Mouse (Mus musculus) intestine, embryonic 16.5 days (tissue): Measurements from ENCODE around the gene Gng3. TPM values are rescaled to one million over a fixed set of nuclear protein-coding genes. Genes with fewer than 3 reads are reported as not detected.
"Not testable (repeated sequence)": the region's sequence is repeated elsewhere in the genome, so short reads cannot be mapped to it uniquely, and the experiment has no call there.

Source experiments
- ATAC-seq: fragments of 200-750 bp; cut with Nextera tagmentation; 2 replicates; pipeline ENCODE4 v1.8.0; 2017; ENCODE audit warnings: moderate TSS enrichment, moderate library complexity
- H3K27ac ChIP-seq: fragments of 300-500 bp; sonication (generic); 2 replicates; pipeline ENCODE4 v1.5.1; 2014; ENCODE audit warnings: mild to moderate bottlenecking, low read length
- H3K27me3 ChIP-seq: fragments of 300-500 bp; sonication (generic); replicated peaks from 2 replicates; pipeline ENCODE4 v1.6.1; 2014; ENCODE audit warnings: low read length, control low read depth, mixed read lengths; ENCODE audit not compliant: control insufficient read depth, insufficient read depth
- H3K36me3 ChIP-seq: fragments of 300-500 bp; sonication (generic); 2 replicates; pipeline ENCODE4 v1.6.1; 2014; ENCODE audit warnings: low read length, control low read depth; ENCODE audit not compliant: control insufficient read depth, insufficient read depth
- H3K4me1 ChIP-seq: fragments of 300-500 bp; sonication (generic); 2 replicates; pipeline ENCODE4 v1.6.1; 2014; ENCODE audit warnings: low read length, control low read depth, mixed read lengths; ENCODE audit not compliant: control insufficient read depth, insufficient read depth
- H3K4me2 ChIP-seq: fragments of 300-500 bp; sonication (generic); 2 replicates; pipeline ENCODE4 v1.6.1; 2014; ENCODE audit warnings: low read depth, low read length, control low read depth
- H3K4me3 ChIP-seq: fragments of 300-500 bp; sonication (generic); 2 replicates; pipeline ENCODE4 v1.5.1; 2014; ENCODE audit warnings: mild to moderate bottlenecking, low read length
- H3K9ac ChIP-seq: fragments of 300-500 bp; sonication (generic); 2 replicates; pipeline ENCODE4 v1.6.1; 2014; ENCODE audit warnings: low read depth, low read length
- H3K9me3 ChIP-seq: fragments of 300-500 bp; sonication (generic); 2 replicates; pipeline ENCODE4 v1.6.1; 2016; ENCODE audit warnings: low read length, control low read depth; ENCODE audit not compliant: control insufficient read depth
- WGBS: fragments of 180-500 bp; shearing (Covaris S2); extraction: QIAGEN DNeasy Blood & Tissue Kit; methylation state at CpG from one replicate; pipeline ENCODE4 v1.1.7; 2014; 5-methylcytosine and 5-hydroxymethylcytosine counted together
- polyA plus RNA-seq: library from polyadenylated mRNA; unstranded; fragments of >200 nt; fragmentation: Nextera tagmentation; extraction: Ambion mirVana; gene quantifications from 2 replicates; pipeline ENCODE4 v1.2.1, GENCODE M21; 2015

The Gng3 gene
- polyA plus RNA-seq, 1 experiment from 2014 or later = 14.3 TPM

GRCm38 (mm10) chr19:8871267-8872186 is 32.5 kb upstream of the Gng3 start, which contains the start of gene Ubxn1:
TSS of gene Ubxn1 (plus strand) at chr19:8871496.
- no peaks in the 10 kb centered on the region for H3K27me3 ChIP-seq
- H3K4me2 ChIP-seq = peak within 1 kb of the TSS; percentile 82
- peaks cover 7% of the 10 kb centered on the region for H3K36me3 ChIP-seq
- peak within 1 kb of the TSS; percentile 98 for H3K9ac ChIP-seq
- ATAC-seq = peak; percentile 97
- H3K4me3 ChIP-seq = peak within 1 kb of the TSS; percentile 98
- under 1% methylated on average over 58 of the region's 59 CpGs for WGBS
- peak within 1 kb of the TSS; percentile 89 for H3K27ac ChIP-seq
- H3K9me3 ChIP-seq = no peaks in the 10 kb centered on the region
- peaks cover 10% of the 10 kb centered on the region for H3K4me1 ChIP-seq

GRCm38 (mm10) chr19:8870838-8871237 is 31.8 kb upstream of the Gng3 start:
- Histone ChIP-seq H3K9ac (peak overlapping the region; percentile 98), H3K4me2 (peak overlapping the region; percentile 59), H3K27me3 (no peaks in the 10 kb centered on the region), H3K4me3 (peak overlapping the region; percentile 98), H3K9me3 (no peaks in the 10 kb centered on the region), H3K36me3 (peaks cover 7% of the 10 kb centered on the region), H3K4me1 (peaks cover 10% of the 10 kb centered on the region), H3K27ac (peak overlapping the region; percentile 75)
- WGBS = 40% methylated on average over 9 of the region's 9 CpGs
- ATAC-seq = peak; percentile 42

- H3K27me3 ChIP-seq, H3K36me3 ChIP-seq, H3K9me3 ChIP-seq, H3K4me3 ChIP-seq, H3K9ac ChIP-seq, H3K27ac ChIP-seq, ATAC-seq: not testable (repeated sequence)
- H3K4me2 ChIP-seq = peak overlapping the region; percentile 59; the same call in 1 of the 2 replicates
- 70% methylated on average over 3 of the region's 3 CpGs for WGBS
- peaks cover 10% of the 10 kb centered on the region for H3K4me1 ChIP-seq
These were observed 31.4 kb upstream of the Gng3 start for GRCm38 (mm10) chr19:8870381-8870780.

- Histone ChIP-seq H3K27ac (no peak overlapping the region), H3K9me3 (no peaks in the 10 kb centered on the region), H3K4me2 (no peak overlapping the region), H3K36me3 (no peaks in the 10 kb centered on the region), H3K27me3 (no peaks in the 10 kb centered on the region), H3K4me3 (no peak overlapping the region), H3K9ac (no peak overlapping the region), H3K4me1 (no peaks in the 10 kb centered on the region)
- 89% methylated on average over 6 of the region's 6 CpGs for whole genome bisulfite sequencing
- ATAC-seq = no peak
These were observed 25.3 kb upstream of the Gng3 start for GRCm38 (mm10) chr19:8864265-8864664.

GRCm38 (mm10) chr19:8859018-8859417 is 20.0 kb upstream of the Gng3 start:
- ATAC-seq = no peak
- H3K36me3 ChIP-seq = no peaks in the 10 kb centered on the region
- no peaks in the 10 kb centered on the region for H3K9me3 ChIP-seq
- H3K27ac ChIP-seq = no peak overlapping the region
- no peak overlapping the region for H3K4me2 ChIP-seq
- 19% methylated on average over 1 of the region's 1 CpGs for WGBS
- H3K4me3 ChIP-seq = no peak overlapping the region
- no peak overlapping the region for H3K9ac ChIP-seq
- H3K27me3 ChIP-seq = no peaks in the 10 kb centered on the region
- no peaks in the 10 kb centered on the region for H3K4me1 ChIP-seq

- H3K27me3 ChIP-seq = no peaks in the 10 kb centered on the region
- no peaks in the 10 kb centered on the region for H3K9me3 ChIP-seq
- no peak overlapping the region for H3K9ac ChIP-seq
- H3K4me3 ChIP-seq = no peak overlapping the region
- no peaks in the 10 kb centered on the region for H3K36me3 ChIP-seq
- no peak overlapping the region for H3K4me2 ChIP-seq
- no peak for ATAC-seq
- H3K4me1 ChIP-seq = no peaks in the 10 kb centered on the region
- WGBS = 40% methylated on average over 4 of the region's 4 CpGs
- no peak overlapping the region for H3K27ac ChIP-seq
These were observed 18.7 kb upstream of the Gng3 start for GRCm38 (mm10) chr19:8857689-8858088.

GRCm38 (mm10) chr19:8853117-8853516 is 14.1 kb upstream of the Gng3 start:
- WGBS = 88% methylated on average over 3 of the region's 3 CpGs
- ATAC-seq = no peak
- no peak overlapping the region for H3K27ac ChIP-seq

GRCm38 (mm10) chr19:8852236-8852928 is 13.4 kb upstream of the Gng3 start:
- Histone ChIP-seq H3K4me1 (peaks cover 3% of the 10 kb centered on the region; the same call in 1 of the 2 replicates), H3K4me3 (no peak overlapping the region), H3K36me3 (peaks cover 3% of the 10 kb centered on the region; the same call in 1 of the 2 replicates), H3K9ac (no peak overlapping the region), H3K9me3 (no peaks in the 10 kb centered on the region), H3K4me2 (no peak overlapping the region), H3K27ac (no peak overlapping the region), H3K27me3 (no peaks in the 10 kb centered on the region)
- ATAC-seq = no peak
- WGBS = 51% methylated on average over 10 of the region's 10 CpGs

More at GRCm38 (mm10) chr19:8853117-8853516, 14.1 kb upstream of the Gng3 start:
- no peaks in the 10 kb centered on the region for H3K9me3 ChIP-seq
- peaks cover 3% of the 10 kb centered on the region; the same call in 1 of the 2 replicates for H3K36me3 ChIP-seq
- H3K4me1 ChIP-seq = peaks cover 3% of the 10 kb centered on the region; the same call in 1 of the 2 replicates
- no peak overlapping the region for H3K4me2 ChIP-seq
- no peak overlapping the region for H3K9ac ChIP-seq
- H3K4me3 ChIP-seq = no peak overlapping the region
- H3K27me3 ChIP-seq = no peaks in the 10 kb centered on the region

GRCm38 (mm10) chr19:8851639-8852038 is 12.6 kb upstream of the Gng3 start:
- Histone ChIP-seq H3K4me3 (no peak overlapping the region), H3K27ac (no peak overlapping the region), H3K4me1 (peaks cover 3% of the 10 kb centered on the region; the same call in 1 of the 2 replicates), H3K27me3 (no peaks in the 10 kb centered on the region), H3K9ac (no peak overlapping the region), H3K4me2 (no peak overlapping the region), H3K9me3 (no peaks in the 10 kb centered on the region), H3K36me3 (peaks cover 3% of the 10 kb centered on the region; the same call in 1 of the 2 replicates)
- no peak for ATAC-seq
- 44% methylated on average over 7 of the region's 7 CpGs for WGBS
